Mouse (Mus musculus): ENCODE measurements around the gene Chst12. TPM values are rescaled to one million over a fixed set of nuclear protein-coding genes. Genes with fewer than 3 reads are reported as not detected.

Chst12 gene
- polyA plus RNA-seq, 1 experiment from 2014 or later, result 16.2 TPM

DNA sequence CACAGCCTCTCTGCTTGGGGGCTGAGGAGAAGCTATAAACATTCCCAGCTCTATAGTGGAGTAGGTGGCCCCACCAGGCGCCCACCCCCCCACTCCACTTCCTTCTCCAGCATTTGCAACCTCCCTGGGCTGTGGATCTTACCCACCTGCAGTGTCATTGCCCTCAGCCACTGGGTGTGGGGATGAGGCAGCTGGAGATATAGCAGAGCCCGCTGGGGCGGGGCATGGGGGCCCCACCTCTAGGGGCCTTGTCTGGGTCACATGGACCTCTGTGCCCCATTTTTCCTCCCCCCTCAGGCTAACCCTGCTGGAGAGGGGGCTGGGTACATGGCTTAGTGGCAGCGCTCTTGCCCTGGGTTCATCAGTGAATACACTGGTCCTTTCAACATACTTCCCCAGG lies 59.5 kb downstream of the Chst12 start, which contains the start of gene Grifin:
Grifin (minus strand) TSS at position 176 of the 400 bp plus-strand sequence.
- H3K4me1 ChIP-seq (ENCODE audit: control insufficient read depth, insufficient read depth, low read length), result peaks cover 5% of the 10 kb centered on the region; the same call in 1 of the 2 replicates
- no peak within 1 kb of the TSS for H3K4me2 ChIP-seq (ENCODE audit: low read length)
- H3K4me3 ChIP-seq (replicated peaks; ENCODE audit: low read depth, low read length), result no peak within 1 kb of the TSS
- H3K27me3 ChIP-seq (ENCODE audit: control insufficient read depth, insufficient read depth, low read length), result no peaks in the 10 kb centered on the region
- 83% methylated on average over 4 of the region's 4 CpGs for WGBS
- no peak within 1 kb of the TSS for H3K27ac ChIP-seq (replicated peaks; ENCODE audit: low read depth, low read length)
- H3K9me3 ChIP-seq (ENCODE audit: control insufficient read depth, low read length), result no peaks in the 10 kb centered on the region
- no peaks in the 10 kb centered on the region for H3K36me3 ChIP-seq (ENCODE audit: control insufficient read depth, insufficient read depth, low read length)
- ATAC-seq (ENCODE audit: low FRiP score, low TSS enrichment) (no peak), DNase-seq (no peak)
- no peak within 1 kb of the TSS for H3K9ac ChIP-seq (replicated peaks; ENCODE audit: low read length)

DNA sequence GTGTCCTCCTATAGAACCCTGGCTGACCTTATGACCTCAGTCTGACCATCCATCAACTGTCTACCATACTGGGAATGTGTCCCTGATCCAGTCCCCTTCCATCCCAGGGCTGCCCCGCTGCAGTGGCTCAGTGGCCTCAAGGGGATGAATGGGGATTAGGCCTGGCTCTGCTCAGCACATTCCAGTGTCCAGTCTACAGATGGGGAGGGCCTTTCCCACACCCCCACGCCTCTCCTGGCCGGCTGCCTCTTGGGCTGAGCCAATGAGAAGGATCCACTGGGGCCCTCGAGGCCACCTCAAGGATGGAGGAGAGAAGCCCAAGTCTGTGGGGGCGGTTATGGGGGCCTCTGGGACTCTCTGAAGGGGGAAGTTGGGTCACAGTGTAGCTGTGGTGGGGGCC lies 60.1 kb downstream of the Chst12 start:
- ATAC-seq (ENCODE audit: low FRiP score, low TSS enrichment) (no peak), DNase-seq (no peak)
- Histone ChIP-seq H3K4me2 (ENCODE audit: low read length) (no peak overlapping the region), H3K4me1 (ENCODE audit: control insufficient read depth, insufficient read depth, low read length) (peaks cover 5% of the 10 kb centered on the region; the same call in 1 of the 2 replicates), H3K27me3 (ENCODE audit: control insufficient read depth, insufficient read depth, low read length) (no peaks in the 10 kb centered on the region), H3K36me3 (ENCODE audit: control insufficient read depth, insufficient read depth, low read length) (no peaks in the 10 kb centered on the region), H3K9me3 (ENCODE audit: control insufficient read depth, low read length) (no peaks in the 10 kb centered on the region), H3K27ac (replicated peaks; ENCODE audit: low read depth, low read length) (no peak overlapping the region), H3K9ac (replicated peaks; ENCODE audit: low read length) (no peak overlapping the region), H3K4me3 (replicated peaks; ENCODE audit: low read depth, low read length) (no peak overlapping the region)
- WGBS, result 16% methylated on average over 5 of the region's 5 CpGs

DNA sequence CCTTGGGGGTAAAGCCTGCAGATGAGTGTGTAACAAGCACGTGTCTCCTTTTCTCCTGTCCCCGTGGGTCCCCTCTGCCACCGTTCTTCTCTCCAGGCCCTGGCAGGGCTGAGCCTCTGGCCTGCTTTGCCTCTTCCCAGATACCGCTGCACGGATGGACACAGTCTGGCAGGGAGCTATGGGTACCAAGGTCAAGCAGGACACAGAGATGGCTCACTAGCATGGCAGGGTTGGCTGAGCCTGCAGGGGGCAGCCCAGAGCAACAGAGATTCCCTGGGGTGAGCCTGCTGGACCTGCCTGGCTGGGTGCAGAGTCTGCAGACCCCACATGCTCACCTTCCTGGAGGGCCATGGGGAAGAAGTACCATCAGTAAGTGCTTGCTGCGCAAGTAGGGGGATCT lies 60.5 kb downstream of the Chst12 start:
- no peak overlapping the region for H3K9ac ChIP-seq (replicated peaks; ENCODE audit: low read length)
- no peak overlapping the region for H3K4me3 ChIP-seq (replicated peaks; ENCODE audit: low read depth, low read length)
- no peak overlapping the region for H3K27ac ChIP-seq (replicated peaks; ENCODE audit: low read depth, low read length)
- WGBS, result 45% methylated on average over 6 of the region's 6 CpGs
- no peak overlapping the region for H3K4me2 ChIP-seq (ENCODE audit: low read length)
- H3K27me3 ChIP-seq (ENCODE audit: control insufficient read depth, insufficient read depth, low read length), result no peaks in the 10 kb centered on the region
- no peaks in the 10 kb centered on the region for H3K36me3 ChIP-seq (ENCODE audit: control insufficient read depth, insufficient read depth, low read length)
- ATAC-seq (ENCODE audit: low FRiP score, low TSS enrichment) (no peak), DNase-seq (no peak)
- H3K9me3 ChIP-seq (ENCODE audit: control insufficient read depth, low read length), result no peaks in the 10 kb centered on the region
- H3K4me1 ChIP-seq (ENCODE audit: control insufficient read depth, insufficient read depth, low read length), result peaks cover 5% of the 10 kb centered on the region; the same call in 1 of the 2 replicates

DNA sequence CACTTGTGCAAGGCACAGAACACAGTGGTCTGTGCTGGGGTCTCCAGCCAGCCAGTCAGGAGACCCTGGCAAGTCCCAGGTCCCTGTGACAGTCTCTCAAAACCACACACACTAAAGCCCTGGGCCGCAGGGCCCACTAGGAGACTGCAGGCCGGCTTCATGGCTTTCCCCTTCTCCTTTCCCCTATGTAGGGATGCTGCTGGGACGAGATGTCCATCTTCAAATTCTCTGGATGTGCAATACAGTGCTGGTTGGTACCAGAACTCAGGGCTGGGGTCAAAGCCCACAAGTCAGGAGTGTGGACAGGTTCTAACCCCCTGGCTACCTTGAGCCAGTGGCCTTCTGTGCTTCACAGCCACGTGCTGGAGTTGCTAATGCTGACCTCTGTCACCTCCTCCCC lies 60.9 kb downstream of the Chst12 start:
- Histone ChIP-seq H3K4me3 (replicated peaks; ENCODE audit: low read depth, low read length) (no peak overlapping the region), H3K36me3 (ENCODE audit: control insufficient read depth, insufficient read depth, low read length) (no peaks in the 10 kb centered on the region), H3K9ac (replicated peaks; ENCODE audit: low read length) (no peak overlapping the region), H3K27ac (replicated peaks; ENCODE audit: low read depth, low read length) (no peak overlapping the region), H3K4me2 (ENCODE audit: low read length) (no peak overlapping the region), H3K27me3 (ENCODE audit: control insufficient read depth, insufficient read depth, low read length) (no peaks in the 10 kb centered on the region), H3K4me1 (ENCODE audit: control insufficient read depth, insufficient read depth, low read length) (peaks cover 5% of the 10 kb centered on the region; the same call in 1 of the 2 replicates), H3K9me3 (ENCODE audit: control insufficient read depth, low read length) (no peaks in the 10 kb centered on the region)
- 81% methylated on average over 4 of the region's 4 CpGs for WGBS
- no peak for ATAC-seq (ENCODE audit: low FRiP score, low TSS enrichment)
- DNase-seq, result no peak

DNA sequence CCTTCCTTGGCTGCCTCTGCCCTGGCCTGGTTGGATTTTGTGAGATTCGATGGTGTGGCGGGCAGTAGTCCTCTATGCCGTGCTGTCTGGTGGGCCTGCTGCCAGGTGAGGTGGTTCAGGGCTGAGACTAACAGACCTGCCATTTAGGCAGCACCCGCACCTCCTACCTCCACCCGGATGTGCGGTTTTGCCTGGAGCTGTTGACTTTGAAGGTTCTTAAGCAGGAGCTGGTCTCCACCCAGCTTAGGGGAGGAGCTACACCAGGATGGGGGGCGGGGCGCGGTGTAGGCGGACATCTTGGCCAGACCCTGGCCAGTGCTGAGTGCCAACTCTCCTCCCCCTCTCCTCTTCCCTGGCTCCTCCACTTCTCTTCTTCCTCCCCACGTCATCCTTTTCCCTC lies 62.0 kb downstream of the Chst12 start:
- Histone ChIP-seq H3K27ac (replicated peaks; ENCODE audit: low read depth, low read length) (no peak overlapping the region), H3K36me3 (ENCODE audit: control insufficient read depth, insufficient read depth, low read length) (no peaks in the 10 kb centered on the region), H3K4me1 (ENCODE audit: control insufficient read depth, insufficient read depth, low read length) (peaks cover 5% of the 10 kb centered on the region; the same call in 1 of the 2 replicates), H3K9me3 (ENCODE audit: control insufficient read depth, low read length) (no peaks in the 10 kb centered on the region), H3K9ac (replicated peaks; ENCODE audit: low read length) (no peak overlapping the region), H3K27me3 (ENCODE audit: control insufficient read depth, insufficient read depth, low read length) (no peaks in the 10 kb centered on the region), H3K4me2 (ENCODE audit: low read length) (no peak overlapping the region), H3K4me3 (replicated peaks; ENCODE audit: low read depth, low read length) (no peak overlapping the region)
- 57% methylated on average over 11 of the region's 11 CpGs for WGBS
- ATAC-seq (ENCODE audit: low FRiP score, low TSS enrichment) (no peak), DNase-seq (no peak)

DNA sequence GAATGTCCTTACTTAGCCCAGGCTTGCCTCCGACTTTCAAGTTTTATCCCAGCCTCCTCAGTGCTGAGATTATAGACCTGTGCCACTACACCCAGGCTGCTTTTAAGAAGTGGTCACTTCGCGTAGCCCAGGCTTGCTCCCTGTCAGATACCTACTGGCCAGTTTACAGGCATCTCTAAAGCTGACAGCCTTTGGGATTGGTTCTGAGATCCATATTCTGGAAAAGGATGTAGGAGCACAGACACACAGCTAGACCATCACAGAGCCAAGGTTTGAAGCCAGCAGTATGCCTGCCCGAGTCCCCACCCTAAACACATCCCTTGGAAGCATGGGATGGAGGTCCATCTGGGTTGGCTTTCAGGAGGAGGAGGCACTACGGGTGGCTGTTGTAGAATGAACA lies 62.4 kb downstream of the Chst12 start:
- Histone ChIP-seq H3K27ac (replicated peaks; ENCODE audit: low read depth, low read length) (no peak overlapping the region), H3K4me1 (ENCODE audit: control insufficient read depth, insufficient read depth, low read length) (peaks cover 5% of the 10 kb centered on the region; the same call in 1 of the 2 replicates), H3K27me3 (ENCODE audit: control insufficient read depth, insufficient read depth, low read length) (no peaks in the 10 kb centered on the region), H3K36me3 (ENCODE audit: control insufficient read depth, insufficient read depth, low read length) (no peaks in the 10 kb centered on the region), H3K9ac (replicated peaks; ENCODE audit: low read length) (no peak overlapping the region), H3K4me3 (replicated peaks; ENCODE audit: low read depth, low read length) (no peak overlapping the region), H3K4me2 (ENCODE audit: low read length) (no peak overlapping the region), H3K9me3 (ENCODE audit: control insufficient read depth, low read length) (no peaks in the 10 kb centered on the region)
- DNase-seq, result no peak
- ATAC-seq (ENCODE audit: low FRiP score, low TSS enrichment), result no peak
- 91% methylated on average over 5 of the region's 5 CpGs for WGBS

DNA sequence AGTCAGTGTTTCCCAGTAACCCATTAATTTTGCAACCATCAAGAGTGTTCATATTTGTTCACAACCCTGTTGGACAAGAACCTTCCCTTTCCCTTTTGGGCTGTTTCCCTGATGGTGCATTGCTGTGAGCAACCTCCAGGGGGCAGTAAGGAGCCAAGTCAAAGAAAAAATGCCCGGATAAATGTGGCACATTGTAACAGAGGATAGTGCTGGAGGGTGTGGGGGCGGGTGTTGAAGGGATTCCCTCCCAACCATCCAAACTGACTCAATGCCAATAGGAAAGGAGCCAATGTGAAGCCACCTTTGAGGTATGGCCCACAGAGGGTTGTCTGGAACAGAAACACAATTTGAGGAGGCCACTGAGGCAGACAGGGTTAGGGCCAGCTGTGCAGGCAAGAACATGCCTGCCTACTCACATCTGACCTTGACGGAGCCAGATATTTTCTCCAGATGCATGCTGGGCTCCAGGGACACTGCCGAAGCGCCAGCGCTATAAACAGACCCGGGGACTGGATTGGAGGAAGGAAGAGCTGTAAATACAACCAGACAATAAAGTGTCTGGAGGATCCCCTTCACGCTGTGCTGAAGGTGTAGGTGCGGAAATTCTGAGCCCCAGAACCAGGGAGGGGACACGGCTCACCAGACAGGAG lies 63.1 kb downstream of the Chst12 start:
- Histone ChIP-seq H3K27ac (replicated peaks; ENCODE audit: low read depth, low read length) (no peak overlapping the region), H3K4me1 (ENCODE audit: control insufficient read depth, insufficient read depth, low read length) (peaks cover 5% of the 10 kb centered on the region; the same call in 1 of the 2 replicates), H3K36me3 (ENCODE audit: control insufficient read depth, insufficient read depth, low read length) (no peaks in the 10 kb centered on the region), H3K9ac (replicated peaks; ENCODE audit: low read length) (no peak overlapping the region), H3K27me3 (ENCODE audit: control insufficient read depth, insufficient read depth, low read length) (no peaks in the 10 kb centered on the region), H3K4me3 (replicated peaks; ENCODE audit: low read depth, low read length) (no peak overlapping the region), H3K9me3 (ENCODE audit: control insufficient read depth, low read length) (no peaks in the 10 kb centered on the region), H3K4me2 (ENCODE audit: low read length) (no peak overlapping the region)
- DNase-seq (peak; percentile 79), ATAC-seq (ENCODE audit: low FRiP score, low TSS enrichment) (no peak; the same call in 1 of the 2 replicates)
- 53% methylated on average over 10 of the region's 10 CpGs for WGBS

DNA sequence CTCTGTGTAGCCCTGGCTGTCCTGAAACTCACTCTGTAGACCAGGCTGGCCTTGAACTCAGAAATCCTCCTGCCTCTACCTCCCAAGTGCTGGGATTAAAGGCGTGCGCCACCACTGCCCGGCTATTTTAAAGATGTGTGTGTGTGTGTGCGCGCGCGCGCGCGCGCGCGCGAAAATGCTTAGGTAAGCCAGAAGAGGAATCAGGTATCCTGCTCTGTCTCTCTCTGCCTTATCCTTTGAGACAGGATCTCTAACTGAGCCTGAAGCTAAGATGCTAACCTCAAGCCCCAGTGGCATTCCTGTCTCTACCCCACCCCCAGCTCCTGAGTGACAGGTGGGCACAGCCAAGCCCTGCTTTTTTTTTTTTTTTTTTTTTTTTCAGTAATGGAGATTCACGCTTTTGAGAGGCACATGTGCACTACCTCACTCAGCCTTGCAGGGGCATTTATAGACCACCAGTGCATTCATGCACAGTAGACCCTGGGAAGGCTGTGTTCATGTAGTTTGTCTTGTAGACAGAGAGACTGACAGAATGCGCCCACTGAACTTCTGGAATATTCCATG lies 63.8 kb downstream of the Chst12 start:
- Histone ChIP-seq H3K4me2 (ENCODE audit: low read length) (no peak overlapping the region), H3K4me1 (ENCODE audit: control insufficient read depth, insufficient read depth, low read length) (peaks cover 5% of the 10 kb centered on the region; the same call in 1 of the 2 replicates), H3K36me3 (ENCODE audit: control insufficient read depth, insufficient read depth, low read length) (no peaks in the 10 kb centered on the region), H3K27ac (replicated peaks; ENCODE audit: low read depth, low read length) (no peak overlapping the region), H3K27me3 (ENCODE audit: control insufficient read depth, insufficient read depth, low read length) (no peaks in the 10 kb centered on the region), H3K4me3 (replicated peaks; ENCODE audit: low read depth, low read length) (no peak overlapping the region), H3K9ac (replicated peaks; ENCODE audit: low read length) (no peak overlapping the region), H3K9me3 (ENCODE audit: control insufficient read depth, low read length) (no peaks in the 10 kb centered on the region)
- DNase-seq, result peak; percentile 24
- 86% methylated on average over 16 of the region's 16 CpGs for WGBS
- ATAC-seq (ENCODE audit: low FRiP score, low TSS enrichment), result no peak
